Mouse (Mus musculus): ENCODE data around the gene Hspa1b.

DNA sequence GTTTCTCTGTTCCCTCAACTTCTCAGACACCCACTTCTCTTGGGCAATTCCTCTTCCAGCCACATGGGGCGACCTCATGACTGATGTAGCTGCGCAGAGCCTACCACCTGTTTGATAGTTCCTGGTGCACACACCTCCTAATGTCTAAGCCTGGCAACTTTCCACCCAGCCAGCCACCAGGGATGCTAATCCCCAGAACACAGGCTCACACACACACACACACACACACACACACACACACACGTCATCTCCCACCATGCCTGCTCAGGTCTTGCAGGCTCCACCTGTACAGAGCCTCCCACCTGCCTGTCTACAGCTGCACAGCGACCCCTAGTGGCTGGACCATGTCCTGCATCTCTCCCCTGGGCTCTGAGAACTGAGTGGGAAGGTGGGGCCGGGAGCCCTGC lies 47.1 kb downstream of the Hspa1b start:
- peak; percentile 87 for TF ChIP-seq CTCF (IDR thresholded peaks at IDR 0.05)
- TF ChIP-seq POLR2A (IDR thresholded peaks at IDR 0.05; ENCODE audit: insufficient read depth, low read depth, low read length): no peak
